Mouse (Mus musculus) intestine, embryonic 14.5 days (tissue): Measurements from ENCODE around the gene 1700093K21Rik. TPM values are rescaled to one million over a fixed set of nuclear protein-coding genes. Genes with fewer than 3 reads are reported as not detected.
"Not testable (repeated sequence)": the region's sequence is repeated elsewhere in the genome, so short reads cannot be mapped to it uniquely, and the experiment has no call there.

Experiments used
- ATAC-seq: fragments of 200-750 bp; cut with Nextera tagmentation; replicated peaks from 2 replicates; pipeline ENCODE4 v1.8.0; 2017; ENCODE audit warnings: low read depth, moderate number of reproducible peaks, moderate TSS enrichment, moderate library complexity; ENCODE audit not compliant: low FRiP score, low TSS enrichment
- DNase-seq: peaks from one replicate; pipeline ENCODE4 v3.0.0-alpha.2; 2018; ENCODE audit warnings: low spot score
- H3K27ac ChIP-seq: fragments of 300-500 bp; sonication (generic); 2 replicates; pipeline ENCODE4 v1.5.1; 2014; ENCODE audit warnings: low read depth, mild to moderate bottlenecking, control low read depth
- H3K27me3 ChIP-seq: fragments of 300-500 bp; sonication (generic); replicated peaks from 2 replicates; pipeline ENCODE4 v1.6.1; 2014; ENCODE audit warnings: low read length, control low read depth; ENCODE audit not compliant: control insufficient read depth, insufficient read depth
- H3K36me3 ChIP-seq: fragments of 300-500 bp; sonication (generic); 2 replicates; pipeline ENCODE4 v1.6.1; 2014; ENCODE audit warnings: low read length, control low read depth; ENCODE audit not compliant: control insufficient read depth, insufficient read depth
- H3K4me1 ChIP-seq: fragments of 300-500 bp; sonication (generic); replicated peaks from 2 replicates; pipeline ENCODE4 v1.6.1; 2014; ENCODE audit warnings: low read length, control low read depth, mixed read lengths; ENCODE audit not compliant: control insufficient read depth, insufficient read depth
- H3K4me2 ChIP-seq: fragments of 300-500 bp; sonication (generic); 2 replicates; pipeline ENCODE4 v1.6.1; 2014; ENCODE audit warnings: low read length
- H3K4me3 ChIP-seq: fragments of 300-500 bp; sonication (generic); 2 replicates; pipeline ENCODE4 v1.5.1; 2014; ENCODE audit warnings: low read depth, low read length, control low read depth, mixed read lengths
- H3K9ac ChIP-seq: fragments of 300-500 bp; sonication (generic); 2 replicates; pipeline ENCODE4 v1.6.1; 2014; ENCODE audit warnings: mild to moderate bottlenecking, low read length
- H3K9me3 ChIP-seq: fragments of 300-500 bp; sonication (generic); 2 replicates; pipeline ENCODE4 v1.6.1; 2016; ENCODE audit warnings: low read length, control low read depth; ENCODE audit not compliant: control insufficient read depth
- WGBS: fragments of 180-500 bp; shearing (Covaris S2); extraction: QIAGEN DNeasy Blood & Tissue Kit; methylation state at CpG from one replicate; pipeline ENCODE4 v1.1.7; 2014; 5-methylcytosine and 5-hydroxymethylcytosine counted together
- polyA plus RNA-seq: library from polyadenylated mRNA; unstranded; fragments of >200 nt; fragmentation: Nextera tagmentation; extraction: Ambion mirVana; gene quantifications from 2 replicates; pipeline ENCODE4 v1.2.1, GENCODE M21; 2014

1700093K21Rik gene
- not detected in 2 replicates for polyA plus RNA-seq

DNA sequence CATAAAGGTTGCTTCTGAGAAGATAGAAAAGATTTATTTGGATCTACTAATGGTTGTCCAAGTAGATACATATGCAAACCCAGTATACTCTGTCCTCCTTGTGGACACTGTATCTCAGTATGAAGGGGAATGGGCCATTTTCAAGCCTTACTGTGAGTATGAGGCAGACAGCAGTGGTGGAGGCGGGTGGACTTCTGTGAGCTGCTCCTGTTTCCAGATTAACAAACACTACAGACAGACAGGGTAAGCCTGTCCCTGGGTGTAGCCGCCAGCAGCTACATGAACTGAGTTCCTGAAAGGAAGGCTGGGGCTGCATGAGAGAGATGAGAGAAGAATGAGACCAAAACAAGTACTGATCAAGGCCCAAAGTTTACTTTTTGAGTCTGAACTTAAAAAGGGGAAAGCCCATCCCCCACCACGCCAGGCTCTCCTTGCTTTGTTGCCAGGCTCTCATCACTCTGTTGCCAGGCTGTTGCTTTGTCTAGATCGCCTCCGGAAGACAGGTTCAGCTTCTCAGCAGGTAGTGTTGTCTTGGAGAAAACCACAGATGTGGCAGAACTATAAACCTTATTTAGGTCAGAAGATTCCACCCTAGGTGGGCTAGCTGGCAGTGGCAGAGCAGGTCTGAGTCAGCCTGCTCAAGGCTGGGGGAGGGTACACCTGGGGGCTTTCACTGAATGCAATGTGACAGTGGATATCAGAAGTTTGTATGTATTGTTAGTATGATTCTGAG is at the start of gene 1700093K21Rik:
Gene 1700093K21Rik (minus strand): TSS at position 683 of the 733 bp plus-strand sequence.
- Histone ChIP-seq H3K27me3 (no peaks in the 10 kb centered on the region), H3K9ac (no peak within 1 kb of the TSS), H3K4me1 (no peaks in the 10 kb centered on the region), H3K4me2 (no peak within 1 kb of the TSS), H3K36me3 (no peaks in the 10 kb centered on the region), H3K9me3 (no peaks in the 10 kb centered on the region), H3K4me3 (no peak within 1 kb of the TSS), H3K27ac (no peak within 1 kb of the TSS)
- no peak for DNase-seq
- 45% methylated on average over 5 of the region's 5 CpGs for WGBS
- ATAC-seq: no peak

DNA sequence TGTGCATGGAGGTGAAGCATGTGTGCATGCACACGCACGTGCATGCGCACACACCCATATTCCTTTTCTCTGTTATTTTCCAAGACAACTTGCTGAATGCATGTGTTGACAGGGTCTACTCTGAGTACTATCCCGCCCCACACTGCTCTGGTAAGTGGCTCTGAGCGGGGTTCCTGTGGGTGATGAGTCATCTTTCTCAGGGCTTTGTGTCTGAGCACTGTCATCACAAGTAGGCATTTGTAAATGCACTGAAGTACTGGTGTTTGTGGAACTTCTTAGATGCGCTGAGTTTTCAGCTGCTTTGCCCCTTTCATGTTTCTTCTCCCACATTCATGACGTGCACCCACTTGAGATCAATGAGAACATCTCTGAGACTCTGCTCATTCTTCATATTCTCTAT is 49.2 kb upstream of the 1700093K21Rik start:
- no peak overlapping the region for H3K9ac ChIP-seq
- H3K4me1 ChIP-seq: no peaks in the 10 kb centered on the region
- ATAC-seq (no peak), DNase-seq (no peak)
- H3K9me3 ChIP-seq: no peaks in the 10 kb centered on the region
- no peak overlapping the region for H3K4me2 ChIP-seq
- H3K36me3 ChIP-seq: peaks cover 16% of the 10 kb centered on the region
- no peak overlapping the region for H3K4me3 ChIP-seq
- H3K27ac ChIP-seq: no peak overlapping the region
- no peaks in the 10 kb centered on the region for H3K27me3 ChIP-seq
- WGBS: 89% methylated on average over 7 of the region's 7 CpGs

DNA sequence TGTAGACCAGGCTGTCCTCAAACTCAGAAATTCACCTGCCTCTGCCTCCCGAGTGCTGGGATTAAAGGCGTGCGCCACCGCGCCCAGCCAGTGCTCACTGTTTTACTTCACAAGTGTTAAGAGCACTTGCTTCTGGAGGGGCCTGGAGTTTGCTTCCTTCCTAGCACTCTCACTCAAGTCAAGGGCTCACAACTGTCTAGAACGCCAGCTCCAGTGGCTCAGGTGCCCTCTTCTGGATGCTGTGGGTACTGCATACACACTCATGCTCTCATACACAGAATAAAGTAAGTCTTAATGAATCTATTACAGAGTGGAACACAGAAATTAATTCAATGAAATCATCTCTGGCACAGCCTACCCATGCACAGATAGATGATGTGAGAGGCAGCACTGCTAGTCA is 44.8 kb upstream of the 1700093K21Rik start:
- no peak overlapping the region for H3K27ac ChIP-seq
- 61% methylated on average over 6 of the region's 6 CpGs for WGBS
- H3K4me2 ChIP-seq: no peak overlapping the region
- no peak overlapping the region for H3K9ac ChIP-seq
- 0 out of 2 replicates have a peak, but pooled peaks cover 9% of the 10 kb centered on the region for H3K36me3 ChIP-seq
- DNase-seq: peak; percentile 86
- H3K4me1 ChIP-seq: no peaks in the 10 kb centered on the region
- H3K27me3 ChIP-seq: no peaks in the 10 kb centered on the region
- no peaks in the 10 kb centered on the region for H3K9me3 ChIP-seq
- H3K4me3 ChIP-seq: no peak overlapping the region
- peak; percentile 62 for ATAC-seq

DNA sequence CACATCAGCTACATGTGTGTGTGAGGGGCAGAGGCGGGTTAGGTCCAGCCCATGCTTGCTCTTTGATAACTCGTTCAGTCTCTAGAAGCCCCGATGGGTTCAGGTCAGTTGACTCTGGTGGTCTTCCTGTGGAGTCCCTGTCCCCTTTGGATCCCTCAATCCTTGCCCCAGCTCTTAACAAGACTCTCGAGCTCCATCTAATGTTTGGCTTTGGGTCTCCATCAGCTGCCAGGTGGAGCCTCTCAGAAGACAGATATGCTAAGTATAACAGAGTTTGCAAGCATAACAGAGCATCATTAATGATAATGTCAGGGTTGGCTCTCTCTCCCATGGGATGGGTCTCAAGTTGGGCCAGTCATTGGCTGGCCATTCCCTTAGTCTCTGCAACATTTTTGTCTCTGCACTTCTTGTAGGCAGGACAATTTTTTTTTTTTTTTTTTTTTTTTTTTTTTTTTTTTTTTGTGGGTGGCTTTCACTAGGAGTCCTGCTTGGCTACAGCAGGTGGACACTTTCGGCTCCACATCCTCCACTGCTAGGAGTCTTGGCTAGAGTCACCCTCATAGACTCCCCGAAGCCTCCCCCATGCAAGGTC is 36.2 kb upstream of the 1700093K21Rik start:
- Histone ChIP-seq H3K36me3 (no peaks in the 10 kb centered on the region), H3K9ac (no peak overlapping the region), H3K27me3 (no peaks in the 10 kb centered on the region), H3K27ac (no peak overlapping the region), H3K4me1 (no peaks in the 10 kb centered on the region), H3K4me3 (no peak overlapping the region), H3K9me3 (no peaks in the 10 kb centered on the region), H3K4me2 (no peak overlapping the region)
- ATAC-seq (no peak), DNase-seq (no peak)
- 59% methylated on average over 6 of the region's 6 CpGs for WGBS

DNA sequence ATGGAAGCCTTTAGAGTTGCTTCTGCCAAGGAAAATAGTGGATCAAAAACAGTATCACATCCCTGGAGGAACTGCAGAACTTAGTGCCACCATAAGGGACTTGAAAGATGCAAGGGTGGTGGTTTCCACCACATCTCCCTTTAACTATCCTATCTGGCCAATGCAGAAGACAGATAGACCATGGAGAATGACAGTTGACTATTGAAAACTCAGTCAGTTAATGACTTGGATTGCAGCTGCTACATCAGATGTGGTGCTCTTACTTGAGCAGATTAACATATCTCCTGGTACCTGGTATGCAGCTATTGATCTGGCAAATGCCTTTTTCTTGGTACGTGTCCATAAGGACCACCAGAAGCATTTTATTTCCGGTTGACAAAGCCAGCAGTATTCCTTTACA is 16.5 kb upstream of the 1700093K21Rik start:
- no peaks in the 10 kb centered on the region for H3K9me3 ChIP-seq
- no peaks in the 10 kb centered on the region for H3K4me1 ChIP-seq
- 87% methylated on average over 2 of the region's 2 CpGs for WGBS

DNA sequence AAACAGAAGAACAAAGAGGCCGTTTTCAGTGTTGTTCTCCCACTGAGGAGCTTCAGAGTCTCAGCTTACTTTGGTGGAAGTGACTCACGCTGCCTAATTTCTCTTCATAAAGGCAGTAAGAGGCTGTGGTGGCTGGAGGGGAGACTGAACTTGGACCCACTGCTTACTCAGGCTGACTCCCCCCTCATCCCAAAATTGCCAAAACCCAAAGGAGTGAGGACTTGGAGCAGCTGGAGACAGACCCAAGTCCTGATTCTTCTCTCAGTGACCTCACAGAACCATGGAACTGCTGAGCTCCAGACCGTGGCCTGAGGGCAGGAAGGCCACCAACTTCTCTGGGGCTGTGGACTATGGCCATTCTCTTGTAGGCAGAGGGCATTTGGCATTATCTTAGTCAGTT is 2.0 kb downstream of the 1700093K21Rik start:
- no peak overlapping the region for H3K4me2 ChIP-seq
- H3K9ac ChIP-seq: no peak overlapping the region
- no peaks in the 10 kb centered on the region for H3K27me3 ChIP-seq
- ATAC-seq: no peak
- no peaks in the 10 kb centered on the region for H3K36me3 ChIP-seq
- H3K4me1 ChIP-seq: no peaks in the 10 kb centered on the region
- no peak overlapping the region for H3K27ac ChIP-seq
- 82% methylated on average over 3 of the region's 3 CpGs for WGBS
- no peaks in the 10 kb centered on the region for H3K9me3 ChIP-seq
- no peak overlapping the region for H3K4me3 ChIP-seq
- no peak for DNase-seq

More for the DNA sequence above, 16.5 kb upstream of the 1700093K21Rik start:
- Histone ChIP-seq H3K4me2 (no peak overlapping the region), H3K9ac (no peak overlapping the region), H3K36me3 (no peaks in the 10 kb centered on the region), H3K27ac (no peak overlapping the region), H3K4me3 (no peak overlapping the region), H3K27me3 (no peaks in the 10 kb centered on the region)
- no peak for ATAC-seq
- no peak for DNase-seq

DNA sequence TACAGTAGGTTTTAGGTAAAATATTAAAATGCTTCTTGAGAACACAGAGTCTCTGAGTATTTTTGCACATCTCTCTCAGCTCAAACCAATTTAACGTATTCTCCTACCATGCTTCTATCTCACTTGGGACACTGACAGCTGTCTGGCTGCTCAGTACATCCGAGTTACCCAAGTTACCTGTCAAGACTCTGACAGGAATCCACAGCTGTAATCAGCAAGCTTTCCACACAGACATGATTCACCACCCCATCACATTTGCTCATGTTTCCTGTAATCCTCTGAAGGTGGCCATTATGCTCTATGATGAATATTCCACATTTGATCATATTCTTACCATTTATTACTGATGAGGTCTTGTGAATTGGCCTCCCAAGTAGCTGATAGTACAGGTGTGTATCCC is 5.6 kb downstream of the 1700093K21Rik start:
- no peaks in the 10 kb centered on the region for H3K36me3 ChIP-seq
- no peak for DNase-seq
- H3K27ac ChIP-seq: no peak overlapping the region
- no peaks in the 10 kb centered on the region for H3K4me1 ChIP-seq
- H3K4me2 ChIP-seq: no peak overlapping the region
- no peaks in the 10 kb centered on the region for H3K27me3 ChIP-seq
- no peak overlapping the region for H3K9ac ChIP-seq
- ATAC-seq: no peak
- H3K9me3 ChIP-seq: no peaks in the 10 kb centered on the region
- no peak overlapping the region for H3K4me3 ChIP-seq
- 74% methylated on average over 2 of the region's 2 CpGs for WGBS

DNA sequence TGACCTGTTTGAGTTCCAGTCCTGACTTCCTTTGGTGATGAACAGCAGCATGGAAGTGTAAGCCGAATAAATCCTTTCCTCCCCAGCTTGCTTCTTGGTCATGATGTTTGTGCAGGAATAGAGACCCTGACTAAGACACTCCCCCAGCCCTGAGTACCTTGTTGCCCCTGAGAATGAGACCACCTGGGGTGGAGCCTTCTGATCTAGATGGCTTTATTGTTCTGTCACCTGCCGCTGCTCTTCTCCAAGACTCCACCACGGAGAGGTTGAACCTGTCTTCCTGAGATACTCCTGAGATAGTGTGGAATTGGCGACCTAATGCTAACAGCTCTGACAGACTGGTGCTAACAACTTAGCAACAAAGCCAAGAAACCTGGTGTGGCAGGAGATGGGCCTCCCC is 6.2 kb downstream of the 1700093K21Rik start:
- not testable (repeated sequence) for H3K27ac ChIP-seq, ATAC-seq, H3K9ac ChIP-seq, DNase-seq, H3K36me3 ChIP-seq, H3K9me3 ChIP-seq, H3K4me3 ChIP-seq, H3K4me2 ChIP-seq, H3K4me1 ChIP-seq, H3K27me3 ChIP-seq
- 34% methylated on average over 4 of the region's 4 CpGs for WGBS

DNA sequence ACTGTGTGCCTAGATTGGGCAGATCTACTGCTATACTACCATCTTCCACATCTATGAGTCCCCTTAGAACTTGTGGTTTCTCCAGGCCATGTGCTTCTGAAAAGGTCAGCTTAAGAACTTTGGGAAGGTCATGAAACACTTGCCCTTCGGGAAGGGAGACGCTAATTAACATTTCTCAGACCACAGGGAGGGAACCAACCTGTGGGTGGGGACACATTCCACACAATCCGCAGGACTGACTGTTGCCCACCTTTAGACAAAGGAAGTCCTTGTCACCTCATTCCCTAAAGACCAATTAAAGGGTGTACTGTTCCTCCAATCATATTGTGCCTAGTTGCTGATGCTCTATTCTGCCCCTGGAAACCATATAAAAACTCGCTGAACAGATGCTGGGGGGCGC is 16.2 kb downstream of the 1700093K21Rik start:
- not testable (repeated sequence) for ATAC-seq, H3K4me2 ChIP-seq, H3K4me1 ChIP-seq, H3K9ac ChIP-seq, H3K9me3 ChIP-seq, H3K27ac ChIP-seq, H3K27me3 ChIP-seq, H3K4me3 ChIP-seq, DNase-seq, H3K36me3 ChIP-seq
- 77% methylated on average over 5 of the region's 5 CpGs for WGBS
